Mouse (Mus musculus) hindbrain, postnatal 0 days (tissue): ENCODE results near the gene A730071L15Rik. TPM values are rescaled to one million over a fixed set of nuclear protein-coding genes. Genes with fewer than 3 reads are reported as not detected.

ENCODE experiments used
- ATAC-seq: fragments of 200-750 bp; cut with Nextera tagmentation; 2 replicates; pipeline ENCODE4 v1.8.0; 2017; ENCODE audit warnings: mild to moderate bottlenecking, moderate TSS enrichment, moderate library complexity
- DNase-seq: peaks from one replicate; pipeline ENCODE4 v3.0.0-alpha.2; 2015; ENCODE audit warnings: low spot score
- H3K27ac ChIP-seq: fragments of 300-500 bp; sonication (generic); 2 replicates; pipeline ENCODE4 v1.5.1; 2014; ENCODE audit warnings: mild to moderate bottlenecking
- H3K27me3 ChIP-seq: fragments of 300-500 bp; sonication (generic); 2 replicates; pipeline ENCODE4 v1.6.1; 2014; ENCODE audit warnings: low read length, mixed read lengths; ENCODE audit not compliant: insufficient read depth
- H3K36me3 ChIP-seq: fragments of 300-500 bp; sonication (generic); 2 replicates; pipeline ENCODE4 v1.6.1; 2014; ENCODE audit warnings: low read length, mixed read lengths; ENCODE audit not compliant: insufficient read depth
- H3K4me1 ChIP-seq: fragments of 300-500 bp; sonication (generic); 2 replicates; pipeline ENCODE4 v1.6.1; 2014; ENCODE audit warnings: antibody characterized with exemption, low read length, mixed read lengths; ENCODE audit not compliant: insufficient read depth
- H3K4me2 ChIP-seq: fragments of 300-500 bp; sonication (generic); 2 replicates; pipeline ENCODE4 v1.6.1; 2014; ENCODE audit warnings: low read depth, mild to moderate bottlenecking, low read length, moderate library complexity, mixed read lengths
- H3K4me3 ChIP-seq: fragments of 300-500 bp; sonication (generic); 2 replicates; pipeline ENCODE4 v1.5.1; 2014; ENCODE audit warnings: low read length
- H3K9ac ChIP-seq: fragments of 300-500 bp; sonication (generic); replicated peaks from 2 replicates; pipeline ENCODE4 v1.6.1; 2014; ENCODE audit warnings: mild to moderate bottlenecking, low read length, moderate library complexity, mixed read lengths
- H3K9me3 ChIP-seq: fragments of 300-500 bp; sonication (generic); 2 replicates; pipeline ENCODE4 v1.6.1; 2016; ENCODE audit warnings: low read length, mixed read lengths
- CTCF ChIP-seq: IDR thresholded peaks from 2 replicates; pipeline ENCODE4 v1.5.1; 2016; ENCODE audit warnings: antibody characterized with exemption, control low read depth, low read depth
- WGBS: fragments of 180-500 bp; shearing (Covaris S2); extraction: QIAGEN DNeasy Blood & Tissue Kit; methylation state at CpG from one replicate; pipeline ENCODE4 v1.1.7; 2014; 5-methylcytosine and 5-hydroxymethylcytosine counted together
- polyA plus RNA-seq: library from polyadenylated mRNA; unstranded; fragments of >200 nt; fragmentation: Nextera tagmentation; extraction: Ambion mirVana; gene quantifications from 2 replicates; pipeline ENCODE4 v1.2.1, GENCODE M21; 2015
- total RNA-seq: library from RNA; depleted of rRNA; stranded (reverse); fragments of >200 nt; gene quantifications from 2 replicates; pipeline ENCODE4 v1.2.3, GENCODE M21; 2014

A730071L15Rik gene
- total and polyA plus RNA-seq, 2 experiments from 2014 or later, result 0.58 TPM; not detected in 1

- H3K9ac ChIP-seq, result no peak overlapping the region
- ATAC-seq, result no peak
- DNase-seq, result no peak
- 88% methylated on average over 4 of the region's 4 CpGs for WGBS
- H3K9me3 ChIP-seq, result no peaks in the 10 kb centered on the region
- no peaks in the 10 kb centered on the region for H3K36me3 ChIP-seq
- no peak overlapping the region for H3K4me3 ChIP-seq
- no peak overlapping the region; the same call in 1 of the 2 replicates for H3K27ac ChIP-seq
- no peaks in the 10 kb centered on the region for H3K27me3 ChIP-seq
- TF ChIP-seq CTCF, result no peak
- peaks cover 8% of the 10 kb centered on the region; the same call in 1 of the 2 replicates for H3K4me1 ChIP-seq
- H3K4me2 ChIP-seq, result no peak overlapping the region
Measured at GRCm38 (mm10) chr11:6159704-6160275, 40.0 kb upstream of the A730071L15Rik start.

- Histone ChIP-seq H3K36me3 (no peaks in the 10 kb centered on the region), H3K27me3 (no peaks in the 10 kb centered on the region), H3K4me2 (no peak overlapping the region), H3K9me3 (no peaks in the 10 kb centered on the region), H3K4me3 (no peak overlapping the region), H3K4me1 (peaks cover 8% of the 10 kb centered on the region; the same call in 1 of the 2 replicates), H3K9ac (no peak overlapping the region), H3K27ac (no peak overlapping the region; the same call in 1 of the 2 replicates)
- 76% methylated on average over 3 of the region's 3 CpGs for WGBS
- no peak for TF ChIP-seq CTCF
- DNase-seq, result no peak
- ATAC-seq, result no peak
Measured at GRCm38 (mm10) chr11:6160663-6161271, 39.1 kb upstream of the A730071L15Rik start.

- no peak for TF ChIP-seq CTCF
- H3K4me2 ChIP-seq, result no peak overlapping the region
- H3K36me3 ChIP-seq, result no peaks in the 10 kb centered on the region
- no peak overlapping the region for H3K27ac ChIP-seq
- no peaks in the 10 kb centered on the region for H3K9me3 ChIP-seq
- peaks cover 8% of the 10 kb centered on the region; the same call in 1 of the 2 replicates for H3K4me1 ChIP-seq
- ATAC-seq, result no peak
- no peak overlapping the region for H3K4me3 ChIP-seq
- H3K9ac ChIP-seq, result no peak overlapping the region
- no peaks in the 10 kb centered on the region for H3K27me3 ChIP-seq
- no peak for DNase-seq
Measured at GRCm38 (mm10) chr11:6161549-6161948, 38.3 kb upstream of the A730071L15Rik start.

- no peak overlapping the region for H3K27ac ChIP-seq
Measured at GRCm38 (mm10) chr11:6163062-6163461, 36.8 kb upstream of the A730071L15Rik start.

GRCm38 (mm10) chr11:6163706-6164105 is 36.1 kb upstream of the A730071L15Rik start:
- Histone ChIP-seq H3K9ac (no peak overlapping the region), H3K4me1 (peaks cover 8% of the 10 kb centered on the region; the same call in 1 of the 2 replicates), H3K9me3 (no peaks in the 10 kb centered on the region), H3K4me2 (no peak overlapping the region), H3K36me3 (no peaks in the 10 kb centered on the region), H3K27ac (no peak overlapping the region), H3K4me3 (no peak overlapping the region), H3K27me3 (no peaks in the 10 kb centered on the region)
- no peak for TF ChIP-seq CTCF
- no peak for DNase-seq
- no peak for ATAC-seq
- WGBS, result 93% methylated on average over 12 of the region's 12 CpGs

More at GRCm38 (mm10) chr11:6163062-6163461, 36.8 kb upstream of the A730071L15Rik start:
- WGBS, result 96% methylated on average over 3 of the region's 3 CpGs
- Histone ChIP-seq H3K4me3 (no peak overlapping the region), H3K4me1 (peaks cover 8% of the 10 kb centered on the region; the same call in 1 of the 2 replicates), H3K27me3 (no peaks in the 10 kb centered on the region), H3K9ac (no peak overlapping the region), H3K36me3 (no peaks in the 10 kb centered on the region), H3K9me3 (no peaks in the 10 kb centered on the region), H3K4me2 (no peak overlapping the region)
- TF ChIP-seq CTCF, result no peak
- ATAC-seq (no peak), DNase-seq (no peak)

GRCm38 (mm10) chr11:6164781-6165180 is 35.0 kb upstream of the A730071L15Rik start:
- TF ChIP-seq CTCF, result no peak
- 98% methylated on average over 7 of the region's 7 CpGs for WGBS

More at GRCm38 (mm10) chr11:6164781-6165180, 35.0 kb upstream of the A730071L15Rik start:
- no peak overlapping the region for H3K4me3 ChIP-seq
- H3K9me3 ChIP-seq, result no peaks in the 10 kb centered on the region
- no peak for ATAC-seq
- no peak overlapping the region for H3K4me2 ChIP-seq
- no peaks in the 10 kb centered on the region for H3K27me3 ChIP-seq
- no peak overlapping the region for H3K27ac ChIP-seq
- H3K4me1 ChIP-seq, result peaks cover 8% of the 10 kb centered on the region; the same call in 1 of the 2 replicates
- no peaks in the 10 kb centered on the region for H3K36me3 ChIP-seq
- DNase-seq, result no peak
- H3K9ac ChIP-seq, result no peak overlapping the region
